In genomic region chr2:3118203-3118941, GRCm38 (mm10) we compare ENCODE assay signal across 8 mouse cellular contexts. TPM values are rescaled to one million over a fixed set of nuclear protein-coding genes. Genes with fewer than 3 reads are reported as not detected.
DNase-seq lines count a peak whose midpoint lies in the region; ATAC-seq and TF ChIP-seq lines count a peak whose summit lies in the region.

No protein-coding gene starts in this region.

- no peaks in the 10 kb centered on the region for H3K9me3 ChIP-seq in embryonic facial prominence, embryonic 15.5 days (replicated peaks)
- no peaks in the 10 kb centered on the region for H3K9me3 ChIP-seq in heart, embryonic 11.5 days (replicated peaks; ENCODE audit: control insufficient read depth, low read length)
- no peaks in the 10 kb centered on the region for H3K9me3 ChIP-seq in kidney, embryonic 16.5 days (ENCODE audit: low read length)
- H3K9me3 ChIP-seq in limb, embryonic 15.5 days = no peaks in the 10 kb centered on the region
- no peaks in the 10 kb centered on the region for H3K9me3 ChIP-seq in midbrain, postnatal 0 days (ENCODE audit: low read length)
- H3K9me3 ChIP-seq in stomach, embryonic 15.5 days = no peaks in the 10 kb centered on the region

- peak; percentile 90 for ATAC-seq in embryonic facial prominence, embryonic 15.5 days (ENCODE audit: insufficient number of reproducible peaks, low FRiP score, low TSS enrichment, low read depth)
- peak; percentile 85 for ATAC-seq in heart, embryonic 11.5 days (replicated peaks; ENCODE audit: insufficient number of reproducible peaks, low FRiP score, low TSS enrichment)
- ATAC-seq in kidney, embryonic 16.5 days (ENCODE audit: low FRiP score, low TSS enrichment) = peak; percentile 95
- ATAC-seq in limb, embryonic 15.5 days (ENCODE audit: insufficient number of reproducible peaks, low FRiP score, low TSS enrichment, low read depth) = peak; percentile 88
- ATAC-seq in midbrain, postnatal 0 days (ENCODE audit: low FRiP score) = peak; percentile 92
- ATAC-seq in stomach, embryonic 15.5 days (ENCODE audit: insufficient read depth, low FRiP score, low read depth) = peak; percentile 91

- peak; percentile 23 to 52 for DNase-seq in spleen, adult 18-20 months
- no peak for DNase-seq in spleen, adult 12 weeks (ENCODE audit: low spot score)
- peak; percentile 88 for DNase-seq in midbrain, postnatal 0 days (ENCODE audit: low spot score)

- H3K4me1 ChIP-seq in embryonic facial prominence, embryonic 15.5 days = peaks cover 28% of the 10 kb centered on the region
- peaks cover 11% of the 10 kb centered on the region for H3K4me1 ChIP-seq in heart, embryonic 11.5 days (ENCODE audit: control insufficient read depth, insufficient read depth, low read length)
- peaks cover 20% of the 10 kb centered on the region for H3K4me1 ChIP-seq in kidney, embryonic 16.5 days (ENCODE audit: insufficient read depth, low read length)
- H3K4me1 ChIP-seq in limb, embryonic 15.5 days = peaks cover 14% of the 10 kb centered on the region
- peaks cover 4% of the 10 kb centered on the region; the same call in 1 of the 2 replicates for H3K4me1 ChIP-seq in midbrain, postnatal 0 days (ENCODE audit: insufficient read depth, low read length)
- no peaks in the 10 kb centered on the region; the same call in 1 of the 2 replicates for H3K4me1 ChIP-seq in stomach, embryonic 15.5 days

- H3K4me3 ChIP-seq in embryonic facial prominence, embryonic 15.5 days (replicated peaks) = peak overlapping the region; percentile 93
- peak overlapping the region; percentile 88 for H3K4me3 ChIP-seq in heart, embryonic 11.5 days (ENCODE audit: low read depth, low read length)
- H3K4me3 ChIP-seq in kidney, embryonic 16.5 days (ENCODE audit: low read length) = peak overlapping the region; percentile 95
- peak overlapping the region; percentile 91 for H3K4me3 ChIP-seq in limb, embryonic 15.5 days
- peak overlapping the region; percentile 98 for H3K4me3 ChIP-seq in midbrain, postnatal 0 days (ENCODE audit: low read depth, low read length)
- H3K4me3 ChIP-seq in stomach, embryonic 15.5 days (replicated peaks) = peak overlapping the region; percentile 92

- no peaks in the 10 kb centered on the region for H3K27me3 ChIP-seq in embryonic facial prominence, embryonic 15.5 days
- no peaks in the 10 kb centered on the region for H3K27me3 ChIP-seq in heart, embryonic 11.5 days (ENCODE audit: control insufficient read depth, insufficient read depth, low read length)
- no peaks in the 10 kb centered on the region for H3K27me3 ChIP-seq in kidney, embryonic 16.5 days (ENCODE audit: insufficient read depth, low read length)
- no peaks in the 10 kb centered on the region for H3K27me3 ChIP-seq in limb, embryonic 15.5 days
- no peaks in the 10 kb centered on the region for H3K27me3 ChIP-seq in midbrain, postnatal 0 days (ENCODE audit: insufficient read depth, low read length)
- no peaks in the 10 kb centered on the region for H3K27me3 ChIP-seq in stomach, embryonic 15.5 days (replicated peaks)

- under 1% methylated on average over 89 of the region's 93 CpGs for WGBS in embryonic facial prominence, embryonic 15.5 days
- under 1% methylated on average over 81 of the region's 93 CpGs for WGBS in heart, embryonic 11.5 days (ENCODE audit: insufficient replicate concordance)
- under 1% methylated on average over 58 of the region's 93 CpGs for WGBS in kidney, embryonic 16.5 days
- WGBS in limb, embryonic 15.5 days = under 1% methylated on average over 68 of the region's 93 CpGs
- WGBS in midbrain, postnatal 0 days = under 1% methylated on average over 73 of the region's 93 CpGs
- under 1% methylated on average over 90 of the region's 93 CpGs for WGBS in stomach, embryonic 15.5 days

- H3K27ac ChIP-seq in embryonic facial prominence, embryonic 15.5 days (replicated peaks) = peak overlapping the region; percentile 87
- H3K27ac ChIP-seq in heart, embryonic 11.5 days (ENCODE audit: low read depth, low read length) = peak overlapping the region; percentile 87
- H3K27ac ChIP-seq in kidney, embryonic 16.5 days (ENCODE audit: low read length) = peak overlapping the region; percentile 94
- H3K27ac ChIP-seq in limb, embryonic 15.5 days = peak overlapping the region; percentile 87
- H3K27ac ChIP-seq in midbrain, postnatal 0 days (ENCODE audit: low read depth, low read length) = peak overlapping the region; percentile 87
- peak overlapping the region; percentile 83 for H3K27ac ChIP-seq in stomach, embryonic 15.5 days

- no peaks in the 10 kb centered on the region for H3K36me3 ChIP-seq in embryonic facial prominence, embryonic 15.5 days
- no peaks in the 10 kb centered on the region for H3K36me3 ChIP-seq in heart, embryonic 11.5 days (ENCODE audit: control insufficient read depth, insufficient read depth, low read length)
- H3K36me3 ChIP-seq in kidney, embryonic 16.5 days (ENCODE audit: insufficient read depth, low read length) = no peaks in the 10 kb centered on the region
- no peaks in the 10 kb centered on the region for H3K36me3 ChIP-seq in limb, embryonic 15.5 days
- no peaks in the 10 kb centered on the region for H3K36me3 ChIP-seq in midbrain, postnatal 0 days (ENCODE audit: insufficient read depth, low read length)
- no peaks in the 10 kb centered on the region for H3K36me3 ChIP-seq in stomach, embryonic 15.5 days

- TF ChIP-seq CTCF in midbrain, postnatal 0 days (IDR thresholded peaks at IDR 0.05) = peak; percentile 80

- peak overlapping the region; percentile 84 for H3K9ac ChIP-seq in embryonic facial prominence, embryonic 15.5 days
- peak overlapping the region; percentile 89 for H3K9ac ChIP-seq in heart, embryonic 11.5 days (ENCODE audit: low read depth, low read length)
- peak overlapping the region; percentile 94 for H3K9ac ChIP-seq in kidney, embryonic 16.5 days (replicated peaks; ENCODE audit: low read length)
- H3K9ac ChIP-seq in limb, embryonic 15.5 days = peak overlapping the region; percentile 92
- peak overlapping the region; percentile 97 for H3K9ac ChIP-seq in midbrain, postnatal 0 days (replicated peaks; ENCODE audit: low read length, poor library complexity, severe bottlenecking)
- H3K9ac ChIP-seq in stomach, embryonic 15.5 days = peak overlapping the region; percentile 71

- H3K4me2 ChIP-seq in embryonic facial prominence, embryonic 15.5 days (replicated peaks) = peak overlapping the region; percentile 62
- peak overlapping the region; percentile 68 for H3K4me2 ChIP-seq in heart, embryonic 11.5 days
- H3K4me2 ChIP-seq in kidney, embryonic 16.5 days (replicated peaks; ENCODE audit: low read depth, low read length) = peak overlapping the region; percentile 68
- H3K4me2 ChIP-seq in limb, embryonic 15.5 days = peak overlapping the region; percentile 60
- H3K4me2 ChIP-seq in midbrain, postnatal 0 days (ENCODE audit: low read depth, low read length, poor library complexity, severe bottlenecking) = peak overlapping the region; percentile 80
- peak overlapping the region; percentile 75 for H3K4me2 ChIP-seq in stomach, embryonic 15.5 days

RNA-seq across cellular contexts. Expression of gene Fam171a1, which starts 4.3 kb away (rescaled TPM):
- polyA plus RNA-seq in embryonic facial prominence, embryonic 15.5 days (2015; fragmentation: Nextera tagmentation; extraction: Ambion mirVana) = 28.0 and 28.9 TPM in 2 replicates
- 27.4 and 35.1 TPM in 2 replicates for polyA plus RNA-seq in heart, embryonic 11.5 days (2014; fragmentation: Nextera tagmentation; extraction: Ambion mirVana)
- 58.6 and 62.0 TPM in 2 replicates for polyA plus RNA-seq in kidney, embryonic 16.5 days (2015; fragmentation: Nextera tagmentation; extraction: Ambion mirVana)
- 30.4 and 32.9 TPM in 2 replicates for polyA plus RNA-seq in limb, embryonic 15.5 days (2015; fragmentation: Nextera tagmentation; extraction: Ambion mirVana)
- total RNA-seq in midbrain, postnatal 0 days (2014; rRNA removed) = 59.2 and 65.8 TPM in 2 replicates
- 34.4 and 35.4 TPM in 2 replicates for polyA plus RNA-seq in midbrain, postnatal 0 days (2015; fragmentation: Nextera tagmentation; extraction: Ambion mirVana)
- 26.7 and 29.1 TPM in 2 replicates for polyA plus RNA-seq in stomach, embryonic 15.5 days (2015; fragmentation: Nextera tagmentation; extraction: Ambion mirVana)
